Mouse (Mus musculus) spleen, postnatal 0 days (tissue): ENCODE measurements around the gene Mcm8. TPM values are rescaled to one million over a fixed set of nuclear protein-coding genes. Genes with fewer than 3 reads are reported as not detected.

Experiments
- polyA plus RNA-seq: library from polyadenylated mRNA; unstranded; fragments of >200 nt; fragmentation: Nextera tagmentation; extraction: Ambion mirVana; gene quantifications from 2 replicates; pipeline ENCODE4 v1.2.1, GENCODE M21; 2015

Mcm8 gene
- polyA plus RNA-seq, result 8.2 and 8.9 TPM in 2 replicates

GRCm38 (mm10) chr2:132815608-132816314 lies at the start of gene Mcm8, which contains the start of gene Trmt6:
Gene Mcm8, plus strand, starts transcription at chr2:132816141.
Gene Trmt6, minus strand, starts transcription at chr2:132816055.

GRCm38 (mm10) chr2:132780978-132781377 lies 35.0 kb upstream of the Mcm8 start, which contains the start of gene Chgb:
Gene Chgb, plus strand, starts transcription at chr2:132781278.

GRCm38 (mm10) chr2:132846407-132847358 lies 30.7 kb downstream of the Mcm8 start, which contains the start of gene Crls1:
Gene Crls1, plus strand, starts transcription at chr2:132846666.

GRCm38 (mm10) chr2:132880844-132881645 lies 65.1 kb downstream of the Mcm8 start, which contains the start of gene Lrrn4:
Gene Lrrn4, minus strand, starts transcription at chr2:132880891.

Other genes with a start within 250 kb of the Mcm8 start
- 120 TPM in 2 replicates for gene Gpcpd1, start 228.4 kb upstream of the Mcm8 start, polyA plus RNA-seq
- 13.4 and 14.8 TPM in 2 replicates for gene Shld1, start 129.2 kb upstream of the Mcm8 start, polyA plus RNA-seq
- 0.06 and 0.10 TPM in 2 replicates for gene Chgb, start 34.9 kb upstream of the Mcm8 start, polyA plus RNA-seq
- gene Trmt6, start 86 bp upstream of the Mcm8 start, polyA plus RNA-seq, result 31.0 and 37.9 TPM in 2 replicates
- gene Crls1, start 30.5 kb downstream of the Mcm8 start, polyA plus RNA-seq, result 14.3 and 18.4 TPM in 2 replicates
- 6.8 and 10.1 TPM in 2 replicates for gene Lrrn4, start 64.8 kb downstream of the Mcm8 start, polyA plus RNA-seq
- gene Fermt1, start 129.8 kb downstream of the Mcm8 start, polyA plus RNA-seq, result not detected in 2 replicates